Mouse (Mus musculus) T-helper 1 cell (primary cell): ENCODE measurements at regions not wholly inside any gene's neighbourhood (a gene's known extent, or its start where the extent isn't known, plus 50 kb on each side); places are given as distances from the start of the nearest gene placed in this dataset.

ENCODE experiments used
- in situ Hi-C: fragments of 300-600 bp; cut with MboI, MseI; formaldehyde crosslinking; loops from one replicate; pipeline ENCODE4 v1.15.1; 2025; ENCODE audit warnings: high pct_unique_total_duplicates

DNA sequence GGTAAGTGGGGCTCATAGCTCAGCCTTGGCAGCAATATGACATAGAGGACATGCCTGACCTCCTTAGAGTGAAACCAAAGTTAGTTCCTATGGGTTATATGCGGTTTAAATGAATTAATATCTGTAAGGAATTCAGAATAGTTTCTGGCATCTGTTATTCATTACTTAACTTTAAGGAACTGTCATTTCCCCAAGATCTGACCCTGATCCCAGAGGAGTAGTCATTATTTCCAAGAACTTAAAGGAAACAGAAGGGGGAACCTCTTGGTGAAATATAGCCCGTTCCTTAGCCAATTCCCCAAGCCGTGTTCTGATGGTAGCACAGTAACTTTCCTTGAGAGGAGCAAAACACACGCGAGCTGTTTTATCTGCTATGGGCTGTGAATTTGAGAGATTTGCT is 85.9 kb upstream of the Atp5g3 start:
- in situ Hi-C loops = no loop called here

DNA sequence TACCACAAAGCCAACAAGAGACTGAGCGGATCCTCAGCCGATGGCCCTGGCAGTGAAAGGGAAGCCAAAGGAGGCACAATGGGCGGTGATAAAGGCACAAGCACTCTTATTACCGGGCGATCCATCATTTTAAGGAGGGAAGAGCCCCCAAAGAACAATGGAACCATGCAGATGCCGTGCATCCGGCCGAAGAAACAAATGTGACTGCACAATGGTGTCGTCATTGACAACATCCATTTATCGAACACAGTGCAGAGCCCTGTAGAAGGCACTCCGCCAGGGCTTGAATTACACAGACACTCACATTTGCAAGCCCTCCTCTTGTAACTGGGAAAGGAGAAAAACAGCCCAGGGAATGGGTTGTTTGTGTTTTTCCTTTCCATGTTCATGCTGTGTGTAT is 80.7 kb upstream of the Atp5g3 start:
- in situ Hi-C loops = no loop called here

GRCm38 (mm10) chr2:73987441-73988105 is 76.4 kb upstream of the Atp5g3 start:
- in situ Hi-C loops = no loop called here

GRCm38 (mm10) chr2:73985911-73986250 is 74.8 kb upstream of the Atp5g3 start:
- in situ Hi-C loops = no loop called here

- in situ Hi-C loops = no loop called here
These were observed 74.2 kb upstream of the Atp5g3 start for GRCm38 (mm10) chr2:73985238-73985910.

- in situ Hi-C loops = no loop called here
These were observed 72.0 kb upstream of the Atp5g3 start for GRCm38 (mm10) chr2:73983166-73983565.

DNA sequence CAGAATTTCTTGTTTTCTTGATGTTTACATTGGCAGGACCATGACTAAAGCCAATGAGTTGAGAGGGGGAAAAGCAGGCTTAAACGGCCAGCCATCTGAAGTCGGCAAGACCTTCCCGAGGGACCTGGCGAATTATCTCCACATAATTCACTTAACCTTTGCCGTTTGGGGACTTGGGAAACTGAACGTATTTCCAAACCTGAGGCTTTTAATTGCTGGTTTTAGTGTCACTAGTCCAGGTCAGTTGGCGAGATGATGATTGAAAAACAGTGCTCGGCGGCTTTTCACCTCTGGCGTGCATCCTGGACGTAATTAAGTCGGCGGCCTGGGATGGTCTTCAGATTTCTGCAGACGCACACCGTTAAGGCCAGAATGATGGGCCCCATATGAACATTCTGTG is 66.9 kb upstream of the Atp5g3 start:
- in situ Hi-C loops = no loop called here

DNA sequence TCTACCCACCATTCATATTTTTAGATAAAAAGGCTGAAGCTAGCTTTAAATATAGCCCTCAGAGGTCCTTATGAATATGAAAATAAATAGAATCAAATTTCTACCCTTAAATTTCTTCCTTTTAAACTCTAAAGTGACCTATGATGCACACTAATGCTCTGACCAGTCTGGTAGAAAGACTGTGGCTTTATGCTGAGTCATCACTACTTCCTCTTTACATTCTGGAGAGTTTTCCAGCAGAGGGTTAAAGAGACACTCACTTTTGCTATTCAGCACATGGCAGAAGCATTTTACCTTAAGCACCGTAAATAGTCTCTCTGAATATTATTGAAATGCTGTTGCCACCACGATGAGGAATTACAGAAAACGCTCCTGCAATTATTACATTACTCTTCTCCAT is 62.6 kb upstream of the Atp5g3 start:
- in situ Hi-C loops = loop anchor here (25.0 kb wide), 1 partner anchor 689 kb away; the partner anchor contains the start of genes Evx2 and Hoxd13

- in situ Hi-C loops = loop anchor here (25.0 kb wide), 1 partner anchor 695 kb away; the partner anchor contains the start of genes Evx2 and Hoxd13
These were observed 56.5 kb upstream of the Atp5g3 start for GRCm38 (mm10) chr2:73967618-73968017.

GRCm38 (mm10) chr2:73965595-73965994 is 54.5 kb upstream of the Atp5g3 start:
- in situ Hi-C loops = loop anchor here (25.0 kb wide), 1 partner anchor 697 kb away; the partner anchor contains the start of genes Evx2 and Hoxd13
